Mouse (Mus musculus) lung, postnatal 4 days (tissue): Measurements from ENCODE around the gene Mcidas.
A peak's percentile ranks its signal among the peaks of the same experiment; 100 is the strongest.

Experiments
- DNase-seq, 2 experiments: peaks; one replicate each; pipeline ENCODE4 v3.0.0; 2021

The Mcidas gene

DNA sequence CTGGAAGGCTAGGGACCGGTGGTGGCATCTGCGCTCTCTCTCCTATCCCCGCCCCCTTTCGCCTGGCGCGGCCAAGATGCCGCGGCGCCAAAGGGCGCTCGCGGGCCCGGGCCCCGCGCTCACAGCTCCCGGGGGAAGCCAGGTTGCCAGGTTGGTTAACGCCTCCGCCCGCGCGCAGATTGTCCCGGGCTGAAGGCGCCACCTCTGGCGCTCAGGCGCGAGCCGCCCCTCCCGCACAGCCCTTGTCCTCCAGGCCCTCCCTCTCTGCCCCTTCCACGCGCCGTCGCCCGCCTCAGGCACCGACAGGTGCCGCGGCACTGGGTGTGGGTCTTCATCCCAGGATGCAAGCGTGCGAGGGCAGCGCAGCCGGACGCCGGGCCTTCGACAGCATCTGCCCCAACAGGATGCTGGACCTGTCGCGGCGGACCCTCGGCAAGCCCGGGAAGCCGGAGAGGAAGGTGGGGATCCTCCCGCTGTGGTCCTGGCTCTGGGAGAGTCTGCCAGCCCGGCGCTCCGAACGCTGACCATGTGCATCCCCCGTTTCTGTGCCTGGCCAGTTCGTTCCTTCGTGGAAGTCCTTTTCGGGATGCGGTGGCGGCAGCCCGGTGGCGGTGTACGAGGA is at the start of gene Mcidas:
TSS of gene Mcidas (plus strand) at position 315 of the 622 bp plus-strand sequence.
- peak; percentile 32 to 46 for DNase-seq

DNA sequence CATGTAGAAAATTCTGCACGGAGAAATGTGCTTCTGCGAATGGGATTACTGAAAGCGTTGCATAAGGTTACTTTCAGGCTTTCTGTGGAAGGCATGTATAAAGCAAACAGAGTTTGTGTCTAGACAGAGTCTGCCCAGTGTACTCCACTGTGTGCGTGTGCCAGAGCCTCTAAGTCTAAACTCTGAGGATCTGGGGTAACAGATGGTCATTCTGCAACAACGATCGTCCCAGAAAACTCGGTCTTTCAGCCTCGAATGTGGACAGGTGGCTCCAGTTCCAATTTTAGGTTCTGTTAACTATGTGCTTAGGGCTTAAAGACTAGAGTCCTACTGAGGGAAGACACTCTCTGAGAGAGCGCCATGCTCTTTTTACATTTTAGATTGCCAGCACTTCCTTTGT is 48.3 kb upstream of the Mcidas start:
- no peak for DNase-seq

DNA sequence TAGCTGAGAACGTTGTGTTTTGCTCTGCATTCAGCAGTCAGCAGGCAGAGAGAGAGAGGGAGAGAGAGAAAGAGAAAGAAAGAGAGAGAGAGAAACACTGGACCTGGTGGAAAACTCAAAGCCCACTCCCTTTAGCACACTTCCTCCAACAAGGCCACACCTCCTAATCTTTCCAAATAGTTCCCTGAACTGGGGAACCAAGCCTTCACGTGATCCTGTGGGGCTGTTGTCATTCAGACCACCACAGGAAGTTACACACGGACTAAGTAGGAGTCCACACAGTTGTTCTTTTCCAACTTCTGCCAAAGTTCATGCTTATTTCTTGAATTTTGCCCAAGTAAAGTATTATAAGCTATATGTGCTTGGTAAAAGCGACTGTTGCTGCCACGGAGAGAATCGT is 47.7 kb upstream of the Mcidas start:
- peak in 1 of 2 experiments; percentile 26 for DNase-seq

DNA sequence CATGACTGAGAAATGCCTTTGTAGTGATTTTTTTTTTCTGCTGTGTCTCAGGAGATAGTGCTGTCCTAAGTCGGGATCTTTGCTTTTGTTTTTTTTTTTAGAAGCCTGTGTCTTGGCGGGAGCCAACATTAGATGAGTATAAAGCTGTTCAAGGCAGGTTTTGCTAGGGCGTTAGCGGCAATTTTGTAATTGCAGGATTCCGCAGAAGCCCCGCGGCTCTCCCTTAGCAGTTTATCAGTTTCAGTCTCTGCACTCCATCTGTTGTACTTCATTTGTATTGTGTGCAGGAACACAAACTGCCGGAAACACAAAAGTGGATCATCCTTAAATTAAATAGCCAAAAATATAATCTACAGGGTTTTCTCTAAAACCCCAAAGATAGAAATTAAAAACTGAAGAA is 39.6 kb upstream of the Mcidas start:
- no peak for DNase-seq

DNA sequence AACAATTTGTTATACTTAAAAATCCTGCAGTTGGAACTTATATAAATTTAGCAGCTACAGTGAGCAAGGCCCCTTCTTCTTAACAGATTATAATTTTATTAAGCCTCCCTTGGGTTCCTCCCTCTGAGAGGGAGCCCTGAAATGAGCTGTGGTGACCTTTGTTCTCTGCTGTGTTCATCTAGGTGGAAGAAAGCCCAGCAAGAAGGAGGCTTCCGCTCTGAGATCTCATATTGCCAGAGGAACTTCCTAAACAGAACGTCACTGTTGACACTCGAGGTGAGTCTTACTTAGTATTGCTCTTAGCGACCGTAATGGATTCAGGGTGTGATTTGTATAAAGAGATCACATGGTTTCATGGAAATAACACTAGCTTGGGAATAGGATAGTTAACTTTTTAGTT is 30.6 kb upstream of the Mcidas start:
- no peak for DNase-seq

DNA sequence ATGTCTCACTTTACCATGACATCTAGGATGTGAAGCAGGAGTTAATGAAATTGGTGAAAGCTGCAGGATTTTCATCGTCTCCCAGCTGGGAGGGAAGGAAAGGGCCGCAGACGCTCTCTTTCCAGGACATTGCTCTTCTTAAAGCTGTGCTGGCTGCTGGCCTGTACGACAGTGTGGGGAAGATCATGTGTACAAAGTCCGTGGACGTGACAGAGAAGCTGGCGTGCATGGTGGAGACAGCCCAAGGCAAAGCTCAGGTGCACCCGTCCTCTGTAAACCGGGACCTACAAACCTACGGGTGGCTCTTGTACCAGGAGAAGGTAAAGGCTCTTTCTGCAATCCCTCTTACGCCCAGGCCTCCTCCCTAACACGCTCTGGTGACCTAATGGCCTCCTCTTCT is 29.2 kb upstream of the Mcidas start:
- no peak for DNase-seq

DNA sequence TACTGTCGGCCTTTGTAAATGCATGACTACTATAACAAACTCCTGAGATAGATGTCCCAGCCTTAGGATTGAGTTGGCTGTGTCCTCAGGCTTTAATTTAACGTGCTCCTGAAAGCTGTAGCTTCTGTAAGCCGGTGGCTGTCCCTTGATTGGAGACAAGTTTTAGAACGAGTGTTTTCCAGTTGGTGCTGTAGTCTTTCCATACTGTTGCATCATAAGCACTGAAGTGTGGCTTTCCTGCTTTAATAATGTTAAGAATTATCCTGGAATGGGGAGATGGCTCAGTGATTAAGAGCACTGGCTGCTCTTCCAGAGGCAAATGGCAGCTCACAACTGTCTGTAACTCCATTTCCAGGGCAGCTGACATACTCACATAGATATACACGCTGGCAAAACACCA is 26.4 kb upstream of the Mcidas start:
- DNase-seq, result no peak

DNA sequence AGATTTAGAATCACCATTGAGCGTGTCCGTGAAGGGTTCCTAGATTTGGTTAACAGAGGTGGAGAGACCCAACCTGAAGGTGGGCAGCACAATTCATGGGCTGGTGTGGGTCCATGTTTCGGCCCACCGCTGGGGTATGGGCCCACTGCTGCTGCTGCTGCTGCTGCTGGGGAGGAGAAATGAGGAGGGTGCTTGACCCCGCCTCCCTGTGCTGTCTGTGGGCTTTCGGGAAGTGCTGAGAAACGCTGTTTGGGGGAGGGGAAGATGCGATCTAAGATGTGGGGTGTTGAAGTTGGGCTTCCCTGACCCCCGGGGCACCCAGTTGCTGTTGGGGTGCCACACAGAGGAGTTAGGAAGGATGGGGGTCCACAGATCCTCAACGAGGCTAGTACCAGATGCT is 16.9 kb upstream of the Mcidas start:
- no peak for DNase-seq

DNA sequence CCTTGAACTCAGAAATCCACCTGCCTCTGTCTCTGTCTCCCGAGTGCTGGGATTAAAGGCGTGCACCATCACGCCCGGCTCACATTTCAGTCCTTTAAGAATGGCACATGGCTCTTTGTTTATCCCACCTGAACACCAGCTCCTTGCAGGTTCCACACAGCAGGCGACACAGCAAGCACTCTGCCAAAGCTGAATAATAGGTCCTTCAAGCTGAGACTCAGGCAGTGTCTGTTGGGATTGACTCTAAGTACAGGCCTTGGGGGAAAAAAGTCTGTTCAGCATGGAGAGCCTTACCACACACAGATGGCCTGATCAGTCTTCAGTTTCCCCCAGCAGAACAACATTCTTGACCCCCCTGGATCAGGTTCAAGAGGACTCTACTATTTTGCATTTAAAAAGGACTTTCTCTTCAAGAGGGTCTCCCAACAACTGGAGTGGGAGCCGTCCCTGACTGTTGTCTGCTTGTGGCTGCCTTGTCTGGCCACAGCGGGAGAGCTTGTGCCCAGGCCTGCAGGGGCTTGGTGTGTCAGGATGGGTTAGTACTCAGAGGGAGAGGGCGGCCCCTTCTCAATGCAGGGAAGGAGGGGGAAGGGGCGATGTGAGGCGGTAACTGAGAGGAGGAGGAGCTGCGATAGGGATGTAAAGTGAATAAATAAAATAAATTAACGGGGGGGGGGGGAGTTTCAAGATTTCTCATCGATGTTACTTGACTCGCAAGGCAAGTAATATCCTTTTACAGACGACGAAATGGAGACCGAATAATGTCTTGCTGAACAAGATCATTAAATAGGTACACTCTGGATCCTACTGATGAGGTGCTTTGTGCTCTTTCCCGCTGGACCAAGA is 7.8 kb upstream of the Mcidas start:
- no peak for DNase-seq

DNA sequence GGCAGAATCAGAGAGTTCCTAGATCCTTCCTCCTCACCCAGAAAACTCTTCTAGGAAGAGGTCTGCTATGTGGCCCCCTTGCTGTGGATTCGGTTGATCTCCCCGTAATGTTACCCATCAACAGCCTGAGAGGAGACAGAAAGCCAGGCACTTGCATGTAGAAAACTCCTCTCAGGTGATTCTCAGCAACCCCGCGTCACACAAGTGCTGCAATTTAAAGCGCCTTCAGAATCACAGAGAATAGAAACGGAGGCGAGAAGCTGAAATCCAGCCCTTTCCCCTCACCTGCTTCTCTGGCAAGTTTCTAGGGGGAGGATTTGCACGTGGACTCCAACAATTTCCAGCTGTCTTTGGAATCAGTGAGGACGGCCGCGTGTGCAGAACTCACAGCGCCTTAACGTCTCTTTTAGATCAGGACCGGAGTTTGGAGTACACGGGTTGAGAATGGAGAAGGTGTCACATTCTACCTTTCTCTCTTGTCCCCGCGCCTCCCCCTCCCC is 7.1 kb upstream of the Mcidas start:
- no peak for DNase-seq

DNA sequence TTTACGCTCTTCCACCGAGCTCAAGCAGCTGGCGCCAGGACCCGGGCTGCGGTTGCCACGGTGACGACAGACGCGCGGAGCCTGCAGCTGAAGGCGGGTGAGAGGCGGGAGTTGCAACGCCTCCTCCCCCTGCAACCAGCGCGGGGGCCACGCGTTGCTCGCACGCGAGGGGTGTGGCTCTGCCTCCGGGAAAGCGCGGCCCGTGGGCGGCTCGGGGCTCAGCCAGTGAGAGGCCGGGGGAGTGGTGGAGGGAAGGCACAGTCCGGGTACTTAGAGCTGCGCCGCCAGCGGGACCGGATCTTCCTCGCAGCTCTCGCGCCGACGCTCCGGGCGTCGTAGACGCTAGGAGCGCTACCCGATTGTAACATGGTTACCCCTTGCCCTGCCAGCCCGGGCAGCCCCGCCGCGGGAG is 6.1 kb upstream of the Mcidas start, which contains the start of gene Ccno:
TSS of gene Ccno (plus strand) at position 271 of the 412 bp plus-strand sequence.
- peak; percentile 95 to 98 for DNase-seq

DNA sequence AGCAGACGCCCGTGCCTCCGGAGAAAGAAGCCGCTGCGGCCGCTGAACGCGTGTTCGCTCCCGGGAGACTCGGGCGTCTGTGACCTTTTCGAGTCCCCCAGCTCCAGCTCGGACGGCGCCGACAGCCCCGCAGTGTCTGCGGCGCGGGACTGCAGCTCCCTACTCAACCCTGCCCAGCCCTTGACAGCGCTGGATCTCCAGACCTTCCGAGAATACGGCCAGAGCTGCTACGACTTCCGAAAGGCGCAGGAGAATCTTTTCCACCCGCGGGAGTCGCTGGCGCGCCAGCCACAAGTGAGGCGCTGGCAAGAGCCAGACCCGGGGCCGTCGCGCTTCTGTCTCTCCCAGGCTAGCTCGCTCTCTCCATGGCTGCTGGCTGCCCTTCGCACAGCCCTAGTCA is 5.7 kb upstream of the Mcidas start:
- no peak for DNase-seq

DNA sequence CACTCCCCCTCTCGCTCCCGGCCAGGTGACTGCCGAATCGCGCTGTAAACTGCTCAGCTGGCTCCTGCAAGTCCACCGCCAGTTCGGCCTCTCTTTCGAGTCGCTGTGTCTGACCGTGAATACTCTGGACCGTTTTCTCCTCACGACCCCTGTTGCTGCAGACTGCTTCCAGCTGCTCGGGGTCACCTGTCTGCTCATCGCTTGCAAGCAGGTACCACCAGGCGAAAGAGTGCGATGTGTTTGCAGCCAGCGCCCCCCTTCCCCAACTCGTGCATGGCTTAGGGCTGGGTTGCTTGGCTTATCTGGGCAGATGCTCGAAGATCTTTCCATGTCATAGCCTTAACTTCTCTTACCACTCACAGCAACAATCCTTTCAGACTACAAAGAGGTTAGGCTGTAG is 4.8 kb upstream of the Mcidas start:
- no peak for DNase-seq

DNA sequence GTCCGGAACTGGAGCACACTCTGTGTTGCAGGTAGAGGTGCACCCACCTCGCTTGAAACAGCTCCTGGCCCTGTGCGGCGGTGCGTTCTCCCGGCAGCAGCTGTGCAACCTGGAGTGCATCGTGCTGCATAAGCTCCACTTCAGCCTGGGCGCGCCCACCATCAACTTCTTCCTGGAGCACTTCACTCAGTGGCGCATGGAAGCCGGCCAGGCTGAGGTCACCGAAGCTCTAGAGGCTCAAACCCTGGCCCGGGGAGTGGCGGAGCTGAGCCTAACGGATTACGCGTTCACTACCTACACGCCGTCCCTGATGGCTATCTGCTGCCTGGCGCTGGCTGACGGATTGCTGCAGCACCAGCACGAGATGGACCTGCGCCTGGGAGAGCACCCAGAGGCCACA is 4.1 kb upstream of the Mcidas start:
- DNase-seq, result peak; percentile 63 to 79

DNA sequence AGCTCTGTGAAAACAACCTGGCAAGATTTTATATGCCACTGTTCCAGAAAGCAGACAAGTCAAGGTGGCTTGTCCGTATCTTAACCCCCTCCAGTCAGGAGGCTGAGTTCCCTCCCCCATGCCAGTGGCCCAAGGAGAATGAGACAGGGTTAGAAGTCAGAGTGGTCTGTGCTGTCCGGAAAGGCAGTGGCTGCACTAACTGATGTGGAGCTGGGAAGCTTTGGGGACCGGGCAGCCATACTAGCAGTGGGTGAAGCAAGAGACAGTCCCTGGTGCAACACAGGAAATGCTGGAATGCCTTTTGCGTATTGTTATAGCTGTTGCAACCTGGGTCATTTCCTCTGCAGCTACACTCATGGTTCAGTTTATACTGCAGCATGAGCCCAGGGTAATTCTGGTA is 3.3 kb upstream of the Mcidas start:
- peak in 1 of 2 experiments; percentile 40 for DNase-seq

DNA sequence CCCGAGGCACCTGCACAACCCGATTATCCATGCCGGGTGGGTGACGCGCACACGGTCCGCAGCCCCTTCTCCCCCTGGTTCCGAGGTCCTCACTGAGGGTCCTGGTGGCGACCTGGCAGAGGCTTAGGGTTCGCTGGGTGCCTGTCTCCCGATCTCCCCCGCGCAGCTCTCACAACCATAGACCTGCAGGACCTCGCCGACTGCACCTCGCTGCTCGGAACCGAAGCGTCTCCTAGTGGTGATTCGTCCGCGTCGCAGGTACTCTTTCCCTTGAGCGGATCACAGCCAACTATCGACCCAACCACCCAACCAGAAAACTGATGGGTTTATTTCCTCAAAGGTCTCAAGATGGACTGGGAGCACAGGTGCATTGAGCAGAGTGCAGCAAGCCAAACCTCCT is 546 bp downstream of the Mcidas start:
- peak; percentile 64 to 75 for DNase-seq

DNA sequence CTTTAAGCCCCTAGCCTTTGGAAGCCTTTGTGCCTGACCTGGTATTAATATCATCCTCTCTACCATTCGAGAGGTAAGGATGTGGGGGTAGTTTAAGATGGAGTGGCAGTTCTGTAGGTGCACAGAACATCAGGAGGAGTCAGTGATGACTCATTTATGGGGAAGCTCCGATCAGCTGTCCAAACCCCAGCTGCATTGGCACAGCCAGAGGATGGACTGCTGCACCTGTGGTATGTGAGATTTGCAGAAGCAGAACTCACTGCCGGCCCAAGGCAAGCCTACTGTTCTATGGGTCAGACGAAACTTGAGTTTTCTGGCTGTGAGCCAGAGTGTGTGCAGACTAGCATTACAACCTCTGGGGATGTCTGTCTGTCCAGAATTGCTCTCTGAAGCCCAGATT is 2.8 kb downstream of the Mcidas start:
- DNase-seq, result no peak

DNA sequence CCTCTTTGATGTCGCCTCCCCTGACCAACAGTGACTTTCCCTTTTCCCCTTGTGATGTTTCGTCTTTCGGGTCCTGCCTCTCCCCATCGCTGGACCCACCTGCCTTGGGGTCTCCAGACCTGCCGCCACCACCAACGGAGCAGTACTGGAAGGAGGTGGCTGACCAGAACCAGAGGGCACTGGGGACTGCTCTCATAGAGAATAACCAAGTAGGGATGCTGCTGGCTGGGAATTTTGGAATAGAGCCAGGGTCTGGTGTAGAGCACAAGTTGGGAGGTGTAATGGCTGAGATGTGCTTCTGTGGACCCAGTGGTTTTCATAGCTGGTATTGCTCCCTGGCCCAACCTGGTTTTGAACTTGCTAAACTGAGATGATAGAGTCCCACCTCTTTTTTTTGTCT is 3.7 kb downstream of the Mcidas start:
- DNase-seq, result no peak

DNA sequence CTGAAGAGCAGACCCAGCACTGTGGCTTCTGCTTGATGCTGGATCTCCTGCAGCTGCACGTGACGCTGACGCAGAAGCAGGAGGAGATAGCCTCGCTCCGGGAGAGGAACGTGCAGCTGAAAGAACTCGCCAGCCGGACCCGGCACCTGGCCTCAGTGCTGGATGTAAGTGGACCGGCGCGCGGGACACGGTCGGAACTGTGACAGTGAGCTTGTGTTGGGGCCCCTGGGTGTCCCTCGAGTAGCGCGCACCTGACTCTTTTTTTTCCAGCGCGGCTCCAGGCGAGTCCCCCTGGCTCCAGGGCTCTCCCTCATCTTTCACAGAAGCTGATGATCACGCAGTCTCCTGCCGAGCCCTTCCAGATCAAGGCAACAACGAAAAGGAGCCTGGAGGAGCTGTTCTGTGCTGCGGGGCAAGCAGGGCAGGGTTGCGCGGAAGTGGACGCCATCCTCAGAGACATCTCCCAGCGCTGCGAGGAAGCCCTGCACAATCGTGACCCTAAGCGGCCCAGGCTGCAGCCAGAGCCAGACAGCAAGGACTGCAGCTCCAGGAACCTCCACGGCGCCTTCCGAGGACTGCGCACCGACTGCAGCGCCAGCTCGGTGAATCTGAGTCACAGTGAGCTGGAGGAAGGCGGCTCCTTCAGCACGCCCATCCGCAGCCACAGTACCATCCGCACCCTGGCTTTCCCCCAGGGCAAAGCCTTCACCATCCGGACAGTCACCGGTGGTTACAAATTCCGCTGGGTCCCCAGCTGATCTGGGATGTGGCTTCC is 5.0 kb downstream of the Mcidas start:
- DNase-seq, result peak in 1 of 2 experiments; percentile 24

DNA sequence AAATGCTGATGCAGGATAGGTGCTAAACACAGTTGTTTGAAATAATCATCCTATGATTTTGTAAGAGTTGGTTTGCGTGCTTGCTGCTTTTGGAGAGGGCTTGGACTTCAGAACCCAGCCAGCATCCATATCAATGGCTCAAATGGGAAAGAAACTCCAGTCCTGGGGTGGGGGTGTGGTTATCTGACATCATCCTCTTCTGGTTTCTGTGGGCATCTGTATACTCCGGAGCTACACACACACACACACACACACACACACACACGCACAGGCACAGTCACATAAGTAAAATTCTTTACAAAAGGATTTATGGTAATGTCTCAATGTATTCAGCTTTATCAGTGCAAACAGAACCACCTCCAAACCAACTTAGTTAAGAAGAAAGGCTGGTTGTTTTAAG is 6.4 kb downstream of the Mcidas start:
- DNase-seq, result no peak

DNA sequence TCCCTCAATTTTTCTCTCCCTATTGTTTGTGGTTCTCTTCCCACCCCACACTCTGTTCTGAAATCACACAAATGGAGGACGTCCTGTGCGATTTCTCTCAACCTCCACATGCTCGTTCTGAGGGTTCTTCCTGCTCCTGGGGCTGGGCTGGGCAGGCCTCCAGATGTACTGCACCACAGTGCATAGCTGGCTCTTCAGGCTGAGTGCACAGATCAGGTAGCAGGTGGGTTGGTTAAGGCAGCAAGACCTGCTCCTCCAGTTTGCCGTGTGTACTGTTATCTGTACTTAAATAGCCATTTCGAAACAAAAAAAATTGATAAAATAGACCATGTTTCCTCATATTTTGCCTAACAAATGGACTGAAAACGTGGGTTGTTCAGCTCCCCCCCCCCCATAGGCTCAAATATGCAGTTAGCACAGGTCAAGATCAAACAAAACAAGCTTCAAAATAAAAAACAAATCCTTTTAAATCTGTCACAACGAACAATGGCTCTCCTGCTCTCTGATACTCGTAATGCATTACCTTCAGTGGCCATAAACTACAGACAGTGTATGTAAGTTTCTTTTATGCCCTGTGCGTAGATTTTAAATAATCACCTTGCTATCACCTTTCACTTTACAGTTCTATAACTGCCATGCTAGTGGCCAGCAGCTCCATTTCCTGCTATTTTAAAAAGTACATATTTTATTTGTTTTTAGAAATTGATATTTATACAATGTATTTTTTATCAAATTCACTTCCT is 7.1 kb downstream of the Mcidas start:
- peak; percentile 65 to 87 for DNase-seq

DNA sequence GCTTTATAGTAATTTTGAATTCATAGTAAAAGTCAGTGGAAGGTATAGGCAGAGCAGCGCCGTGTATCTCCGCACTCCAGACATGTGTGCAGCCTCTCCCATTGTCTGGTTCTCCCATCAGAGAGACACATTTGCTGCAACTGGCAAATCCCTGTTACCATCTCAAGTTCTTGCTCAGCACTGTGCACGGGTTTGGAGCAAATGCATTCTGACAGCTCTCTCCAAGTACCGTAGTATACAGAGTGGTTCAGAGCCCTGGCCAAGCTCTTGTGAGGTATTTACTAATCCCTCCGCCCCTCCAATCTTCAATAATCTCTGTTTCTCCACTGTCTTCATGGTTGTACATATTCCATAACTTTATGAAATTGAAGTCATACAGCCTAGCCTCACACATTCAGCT is 19.0 kb downstream of the Mcidas start:
- no peak for DNase-seq
